Mouse (Mus musculus) 3134 (cell line): ENCODE measurements around the gene Rab26.

Experiments
- DNase-seq: peaks from one replicate; pipeline ENCODE4 v3.0.0-alpha.2; 2011; ENCODE audit warnings: low spot score; ENCODE audit not compliant: insufficient read length; ENCODE audit errors: extremely low read depth

Rab26 gene

DNA sequence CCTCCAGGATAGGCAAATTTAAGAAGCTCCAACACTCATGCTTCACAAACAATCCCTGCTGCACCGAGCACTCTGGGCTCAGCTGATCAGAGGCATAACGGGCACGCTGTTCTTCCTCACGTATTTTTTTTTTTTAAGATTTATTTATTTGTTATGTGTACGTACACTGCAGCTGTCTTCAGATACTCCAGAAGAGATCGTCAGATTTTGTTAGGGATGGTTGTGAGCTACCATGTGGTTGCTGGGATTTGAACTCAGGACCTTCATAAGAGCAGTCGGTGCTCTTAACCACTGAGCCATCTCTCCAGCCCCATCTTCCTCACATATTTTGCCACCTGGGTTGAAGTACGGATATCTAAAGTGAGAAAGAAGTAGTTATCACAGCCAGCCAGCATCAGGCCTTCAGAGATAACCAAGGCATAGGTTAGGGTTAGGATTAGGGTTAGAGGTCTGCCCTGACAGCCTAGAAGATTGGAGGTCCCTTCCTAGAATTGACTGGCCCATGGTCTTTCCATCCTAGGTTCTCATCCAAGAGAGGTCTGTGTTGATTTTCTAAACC, at the start of gene Rab26:
Gene Rab26, minus strand, starts transcription at position 51 of the 559 bp plus-strand sequence.
- no peak for DNase-seq

DNA sequence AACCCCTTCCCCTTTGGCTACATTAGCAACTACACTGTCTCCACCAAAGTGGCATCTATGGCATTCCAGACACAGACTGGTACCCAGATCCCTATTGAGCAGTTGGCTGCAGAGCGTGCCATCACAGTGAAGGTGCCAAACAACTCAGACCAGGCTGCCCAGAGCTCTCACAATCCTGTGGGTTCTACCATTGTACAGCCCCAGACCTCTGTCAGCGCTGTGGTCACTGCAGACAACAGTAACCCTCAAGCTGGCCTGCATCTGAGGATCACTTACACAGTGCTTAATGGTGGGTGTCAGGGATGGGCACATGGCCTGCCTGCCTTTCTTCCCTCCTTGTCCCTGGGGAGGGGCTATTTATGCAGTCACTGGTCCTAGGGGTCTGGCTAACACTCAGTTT, 46.3 kb upstream of the Rab26 start:
- DNase-seq = no peak

DNA sequence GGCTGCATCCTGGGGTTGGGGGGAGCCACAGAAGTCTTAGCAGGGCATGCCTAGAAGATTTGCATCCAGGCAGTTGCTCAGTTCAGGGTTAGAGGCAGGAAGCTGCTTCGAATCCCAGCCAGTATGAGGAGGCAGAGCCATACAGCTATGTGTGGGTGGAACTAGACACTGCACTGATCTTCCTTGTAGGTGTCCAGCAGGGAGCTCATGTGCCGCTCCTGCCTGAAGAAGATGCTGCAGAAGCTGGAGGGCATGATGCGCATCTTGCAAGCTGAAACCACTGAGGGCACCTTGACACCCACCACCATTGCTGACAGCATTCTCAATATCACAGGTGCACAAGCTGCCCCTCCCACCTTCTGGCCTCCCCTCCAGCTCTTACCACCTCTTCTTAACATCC, 45.5 kb upstream of the Rab26 start:
- DNase-seq = no peak

DNA sequence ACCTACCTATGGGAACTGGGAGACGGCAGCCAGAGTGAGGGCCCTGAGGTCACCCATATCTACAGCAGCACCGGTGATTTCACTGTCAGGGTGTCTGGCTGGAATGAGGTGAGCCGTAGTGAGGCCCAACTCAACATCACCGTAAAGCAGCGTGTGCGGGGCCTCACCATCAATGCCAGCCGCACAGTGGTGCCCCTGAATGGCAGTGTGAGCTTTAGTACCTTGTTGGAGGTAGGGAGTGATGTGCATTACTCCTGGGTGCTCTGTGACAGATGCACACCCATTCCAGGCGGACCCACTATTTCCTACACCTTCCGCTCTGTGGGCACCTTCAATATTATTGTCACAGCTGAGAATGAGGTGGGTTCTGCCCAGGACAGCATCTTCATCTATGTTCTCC, 39.8 kb upstream of the Rab26 start:
- DNase-seq = no peak

DNA sequence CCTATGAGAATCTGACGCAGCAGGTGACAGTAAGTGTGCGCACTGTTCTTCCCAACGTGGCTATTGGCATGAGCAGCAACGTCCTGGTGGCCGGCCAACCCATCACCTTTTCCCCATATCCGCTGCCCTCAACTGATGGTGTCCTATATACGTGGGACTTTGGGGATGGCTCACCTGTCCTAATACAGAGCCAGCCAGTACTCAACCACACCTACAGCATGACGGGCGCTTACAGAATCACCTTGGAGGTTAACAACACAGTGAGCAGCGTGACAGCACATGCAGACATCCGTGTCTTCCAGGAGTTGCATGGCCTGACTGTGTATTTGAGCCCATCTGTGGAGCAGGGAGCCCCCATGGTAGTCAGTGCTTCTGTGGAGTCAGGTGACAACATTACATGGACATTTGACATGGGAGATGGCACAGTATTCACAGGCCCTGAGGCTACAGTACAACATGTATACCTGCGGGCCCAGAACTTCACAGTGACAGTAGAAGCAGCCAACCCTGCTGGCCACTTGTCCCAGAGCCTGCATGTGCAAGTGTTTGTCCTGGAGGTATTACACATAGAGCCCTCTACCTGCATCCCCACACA, 38.7 kb upstream of the Rab26 start:
- no peak for DNase-seq

DNA sequence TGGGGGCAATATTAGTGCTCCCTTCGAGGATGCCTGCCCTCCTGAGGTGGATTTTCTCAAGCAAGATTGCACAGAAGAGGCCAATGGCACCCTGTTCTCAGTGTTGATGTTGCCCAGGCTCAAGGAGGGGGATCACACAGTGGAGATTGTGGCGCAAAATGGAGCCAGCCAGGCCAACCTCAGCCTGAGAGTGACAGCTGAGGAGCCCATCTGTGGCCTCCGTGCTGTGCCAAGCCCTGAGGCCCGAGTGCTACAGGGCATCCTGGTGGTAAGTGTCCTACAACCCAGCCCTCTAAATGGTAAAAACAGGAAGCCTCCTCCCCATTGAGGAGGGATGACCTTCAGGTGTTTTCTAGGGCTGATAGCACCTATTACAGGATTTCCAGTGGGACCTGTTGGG, 35.8 kb upstream of the Rab26 start:
- DNase-seq = no peak

DNA sequence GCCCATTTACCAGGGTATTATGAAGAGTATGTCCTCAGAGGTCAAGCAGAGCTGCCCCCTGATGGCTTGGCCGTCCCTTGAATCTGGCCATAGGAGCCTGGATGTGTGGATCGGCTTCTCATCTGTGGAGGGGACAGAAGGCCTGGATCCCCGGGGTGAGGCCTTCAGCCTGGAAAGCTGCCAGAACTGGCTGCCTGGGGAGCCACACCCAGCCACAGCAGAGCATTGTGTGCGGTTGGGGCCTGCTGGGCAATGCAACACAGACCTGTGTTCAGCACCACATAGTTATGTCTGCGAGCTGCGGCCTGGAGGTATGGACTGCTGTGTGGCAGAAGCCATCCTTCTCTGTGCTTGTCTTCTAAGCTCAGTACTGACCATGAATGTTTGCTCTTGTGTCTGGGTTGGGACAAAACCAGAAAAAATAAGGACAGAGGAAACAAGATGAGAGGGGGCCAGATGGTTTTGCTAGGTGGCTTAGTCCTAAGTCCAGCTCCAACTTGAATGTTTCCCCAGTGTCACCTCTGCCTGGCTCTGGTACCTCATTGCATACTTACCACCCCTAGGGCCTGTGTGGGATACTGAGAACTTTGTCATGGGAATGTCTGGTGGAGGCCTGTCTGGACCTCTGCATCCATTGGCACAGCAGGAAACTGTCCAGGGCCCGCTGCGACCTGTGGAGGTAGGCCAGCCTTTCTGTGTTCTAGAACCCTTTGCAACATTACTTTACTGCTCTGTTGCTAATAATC, 33.2 kb upstream of the Rab26 start:
- DNase-seq = peak; percentile 66

DNA sequence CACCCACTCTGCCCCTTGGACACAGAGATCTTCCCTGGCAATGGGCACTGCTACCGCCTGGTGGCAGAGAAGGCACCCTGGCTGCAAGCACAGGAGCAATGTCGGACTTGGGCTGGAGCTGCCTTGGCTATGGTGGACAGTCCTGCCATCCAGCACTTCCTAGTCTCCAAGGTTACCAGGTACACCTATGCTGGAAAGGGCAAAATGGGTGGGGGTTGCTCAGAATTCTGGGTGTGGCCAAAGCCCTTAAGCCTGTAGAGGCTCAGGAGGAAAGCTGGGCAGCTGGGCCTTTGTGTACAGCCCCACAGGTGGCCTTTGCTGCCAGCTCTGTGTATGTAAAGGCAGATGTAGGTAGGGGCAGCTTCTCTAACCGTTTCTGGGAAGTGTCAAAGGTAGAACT, 31.8 kb upstream of the Rab26 start:
- no peak for DNase-seq

DNA sequence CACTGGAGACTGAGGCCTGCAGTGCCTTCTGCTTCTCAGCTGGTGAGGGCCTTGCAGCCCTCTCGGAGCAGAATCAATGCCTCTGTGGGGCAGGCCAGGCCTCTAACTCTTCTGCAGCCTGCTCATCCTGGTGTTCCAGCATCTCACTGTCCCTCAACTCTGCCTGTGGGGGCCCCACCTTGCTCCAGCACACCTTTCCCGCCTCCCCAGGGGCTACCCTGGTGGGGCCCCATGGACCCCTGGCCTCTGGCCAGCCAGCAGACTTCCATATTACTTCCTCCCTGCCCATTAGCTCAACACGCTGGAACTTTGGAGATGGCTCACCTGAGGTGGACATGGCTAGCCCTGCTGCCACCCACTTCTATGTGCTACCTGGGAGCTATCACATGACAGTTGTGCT, 31.1 kb upstream of the Rab26 start:
- DNase-seq = no peak

DNA sequence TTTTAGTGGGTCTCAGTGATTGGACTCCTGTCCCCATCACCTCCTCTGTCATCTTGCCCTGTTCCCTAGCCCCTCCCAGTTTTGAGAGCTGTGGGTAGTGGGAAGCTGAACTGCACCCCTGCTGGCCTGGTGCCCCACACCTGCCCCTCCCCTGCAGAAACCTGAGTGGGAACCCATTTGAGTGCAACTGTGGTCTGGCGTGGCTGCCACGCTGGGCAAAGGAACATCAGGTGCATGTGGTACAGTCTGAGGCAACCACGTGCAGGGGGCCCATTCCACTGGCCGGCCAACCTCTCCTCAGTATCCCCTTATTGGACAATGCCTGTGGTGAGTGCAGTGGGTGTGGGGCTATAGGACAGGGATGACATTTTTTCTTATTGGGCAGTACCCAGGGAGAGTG, 30.4 kb upstream of the Rab26 start:
- DNase-seq = no peak

DNA sequence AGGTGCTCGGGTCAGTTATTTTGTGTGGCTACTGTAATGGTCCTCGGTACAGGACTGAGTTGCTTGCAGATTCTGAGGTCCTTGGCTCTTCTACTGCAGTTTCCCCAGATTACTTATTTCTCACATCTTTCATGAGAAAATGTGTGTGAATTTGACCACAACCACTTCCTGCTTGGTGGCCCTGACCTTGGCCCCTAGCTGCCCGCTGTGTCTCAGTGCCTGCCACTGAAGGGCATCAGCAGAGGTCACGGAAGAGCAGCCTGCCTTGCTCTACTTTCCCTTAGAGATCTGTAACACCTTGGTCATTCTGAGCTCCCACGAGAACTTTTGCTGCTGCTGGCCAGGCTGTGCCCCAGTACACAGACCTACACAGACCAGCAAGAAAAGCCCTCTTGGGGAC, 29.6 kb upstream of the Rab26 start:
- no peak for DNase-seq

DNA sequence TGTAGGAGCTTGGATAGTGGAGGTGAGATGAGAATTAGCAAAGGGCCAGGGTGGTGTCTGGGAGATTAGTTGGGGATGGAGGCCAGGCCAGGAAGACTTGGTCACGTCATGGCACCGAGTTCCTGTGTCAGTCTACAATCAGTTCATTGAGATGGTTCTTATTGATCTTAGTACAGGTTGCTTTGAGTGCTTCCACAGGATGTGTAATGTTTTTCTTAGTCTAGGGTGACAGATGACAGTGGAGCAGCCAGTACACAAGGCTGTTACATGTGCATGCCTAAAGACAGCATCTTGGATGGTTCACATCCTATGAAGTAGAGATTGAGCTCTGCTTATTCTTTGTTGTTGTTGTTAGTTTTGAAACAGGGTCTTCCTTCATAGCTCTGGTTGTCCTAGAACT, 27.6 kb upstream of the Rab26 start:
- DNase-seq = no peak

DNA sequence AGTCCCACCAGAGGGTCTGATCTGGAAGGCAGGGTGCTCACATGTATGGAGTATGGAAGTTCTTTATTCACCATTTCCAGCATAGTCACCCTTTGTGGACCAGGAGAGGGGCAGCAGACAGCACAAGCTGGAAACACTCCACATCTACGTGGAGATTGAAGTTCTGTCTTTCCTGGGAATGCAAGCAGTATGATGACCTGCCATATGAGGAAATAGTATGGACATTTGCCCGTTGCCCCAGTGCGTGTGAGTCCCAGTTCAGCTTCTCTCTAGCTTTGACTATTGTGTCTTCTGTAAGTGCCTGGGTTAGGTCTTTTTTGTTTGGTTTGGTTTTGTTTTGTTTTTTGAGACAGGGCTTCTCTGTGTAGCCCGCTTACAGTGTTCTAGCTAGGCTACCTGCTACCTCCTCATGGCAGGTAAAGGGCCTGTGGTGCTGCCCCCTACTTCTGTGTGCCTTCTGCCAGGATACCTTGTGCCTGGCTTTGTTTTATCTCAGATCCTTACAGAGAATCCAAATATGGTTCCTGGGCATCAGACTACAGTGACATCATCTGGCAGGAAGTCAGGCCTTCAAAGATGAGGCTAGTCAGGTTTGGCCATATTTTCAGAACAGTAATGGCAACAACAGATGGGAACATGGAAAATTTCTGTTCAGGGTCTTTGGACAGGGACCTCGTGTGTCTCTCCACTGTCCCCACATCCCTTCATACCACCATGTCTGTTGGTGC, 26.5 kb upstream of the Rab26 start:
- DNase-seq = no peak

DNA sequence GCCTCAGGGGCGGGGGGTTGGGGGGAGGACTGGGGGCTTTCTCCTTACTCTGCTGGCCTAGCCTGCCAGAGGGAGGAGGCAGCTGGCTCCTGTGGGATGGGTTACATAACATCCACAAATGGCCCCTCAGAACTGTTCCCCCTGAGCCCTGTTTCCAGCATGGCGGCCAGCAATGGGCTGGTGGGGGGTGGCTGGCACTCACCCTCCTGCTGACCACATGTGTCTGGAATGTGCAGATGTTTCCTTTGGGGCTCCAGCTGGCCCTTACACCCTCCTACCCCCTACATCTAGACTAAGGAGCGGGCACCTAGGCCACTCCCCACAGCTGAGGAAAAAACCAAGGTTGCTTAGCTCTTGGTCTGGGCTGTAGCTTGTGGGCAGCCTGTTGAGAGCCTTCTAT, 25.1 kb upstream of the Rab26 start:
- peak; percentile 69 for DNase-seq

DNA sequence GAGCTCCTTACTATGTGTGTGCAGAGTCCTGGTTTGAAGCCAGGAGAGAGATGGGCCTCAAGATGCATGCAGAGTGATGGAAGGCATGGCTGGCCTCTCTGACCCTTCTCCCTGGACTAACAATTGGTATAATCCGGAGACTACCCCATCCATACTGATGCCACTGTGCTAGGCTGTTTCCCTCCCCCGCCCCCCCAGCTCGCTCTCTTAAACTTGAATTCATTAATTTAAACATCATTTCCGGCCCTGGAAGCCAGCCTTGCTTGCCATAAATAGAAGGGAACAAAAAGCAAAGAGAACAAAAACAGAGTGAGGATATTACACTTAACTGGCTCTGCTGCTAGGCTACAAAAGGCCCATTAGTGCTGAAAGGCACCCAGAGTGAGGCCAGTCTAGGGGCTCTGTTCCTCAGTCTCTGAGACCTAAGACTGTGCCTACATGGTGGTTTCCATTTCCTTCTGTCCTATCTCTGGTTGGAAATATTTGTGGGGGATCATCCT, 24.6 kb upstream of the Rab26 start:
- no peak for DNase-seq

DNA sequence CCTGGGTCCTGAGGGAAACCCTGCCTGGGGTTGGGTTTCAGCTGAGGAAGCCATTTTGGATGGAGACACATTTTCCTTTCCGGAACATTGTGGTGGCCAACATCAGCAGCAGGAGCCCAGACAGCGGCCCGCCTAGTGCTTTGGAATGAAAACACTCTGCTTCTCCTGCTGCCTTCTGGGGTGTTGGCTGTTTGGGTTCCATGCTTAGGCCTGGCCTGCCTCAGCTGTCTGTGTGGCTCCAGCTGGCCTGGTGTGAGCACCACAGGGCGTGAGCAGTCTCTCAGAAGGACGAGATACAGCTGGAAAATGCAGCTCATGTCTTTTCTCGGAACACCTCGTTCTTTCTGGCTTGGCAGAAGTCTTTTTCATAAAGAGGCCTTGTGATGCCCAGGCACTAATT, 23.1 kb upstream of the Rab26 start:
- no peak for DNase-seq

DNA sequence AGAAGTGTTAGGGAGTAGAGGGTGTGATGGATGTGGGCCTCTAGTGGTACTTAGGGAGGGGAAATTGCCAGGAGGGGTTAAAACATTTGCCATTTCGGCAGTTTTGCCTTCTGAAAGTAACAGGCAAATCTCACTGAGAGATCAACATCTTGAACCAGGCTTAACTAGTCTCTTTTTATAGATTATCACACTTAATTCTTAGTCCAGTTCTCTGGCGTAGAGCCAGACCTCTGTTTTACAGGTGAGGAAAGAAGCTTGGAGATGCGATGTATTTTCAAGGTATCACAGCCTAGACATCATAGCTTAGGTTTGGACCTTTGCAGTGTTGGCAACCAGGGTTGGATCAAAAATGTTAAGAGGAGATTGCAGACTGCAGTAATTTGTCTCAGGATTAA, 17.0 kb upstream of the Rab26 start:
- no peak for DNase-seq

DNA sequence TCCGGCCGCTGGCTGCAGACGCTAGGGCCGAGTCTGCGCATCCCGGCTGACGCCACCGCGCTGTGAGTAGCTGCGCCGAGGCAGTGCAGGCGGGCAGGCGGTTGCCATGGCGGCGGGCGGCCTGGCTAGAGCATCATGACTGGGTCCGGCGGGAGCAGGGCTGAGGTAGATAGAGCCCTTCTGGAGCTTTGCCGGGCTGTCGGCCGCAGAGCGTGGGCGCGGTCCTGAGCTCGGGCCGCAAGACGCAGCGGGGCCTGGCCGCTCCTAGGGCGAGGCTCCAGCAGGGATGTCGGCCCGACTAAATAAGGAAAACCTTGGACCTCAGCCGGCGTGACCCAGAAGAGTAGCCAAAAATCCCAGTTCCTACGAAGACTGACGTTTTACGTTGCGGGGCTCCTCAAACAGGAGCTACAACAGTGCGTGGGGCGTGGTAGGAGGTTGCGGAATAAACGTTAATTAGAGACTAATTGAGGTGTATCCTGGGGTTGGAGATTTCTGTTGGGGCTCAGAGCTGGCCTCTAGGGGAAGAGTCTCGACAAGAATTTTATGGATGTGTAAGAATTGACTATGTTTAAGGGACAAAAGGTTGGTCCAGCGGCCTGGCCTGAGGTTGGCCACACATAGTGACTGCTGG, 16.5 kb upstream of the Rab26 start:
- DNase-seq = peak; percentile 96

DNA sequence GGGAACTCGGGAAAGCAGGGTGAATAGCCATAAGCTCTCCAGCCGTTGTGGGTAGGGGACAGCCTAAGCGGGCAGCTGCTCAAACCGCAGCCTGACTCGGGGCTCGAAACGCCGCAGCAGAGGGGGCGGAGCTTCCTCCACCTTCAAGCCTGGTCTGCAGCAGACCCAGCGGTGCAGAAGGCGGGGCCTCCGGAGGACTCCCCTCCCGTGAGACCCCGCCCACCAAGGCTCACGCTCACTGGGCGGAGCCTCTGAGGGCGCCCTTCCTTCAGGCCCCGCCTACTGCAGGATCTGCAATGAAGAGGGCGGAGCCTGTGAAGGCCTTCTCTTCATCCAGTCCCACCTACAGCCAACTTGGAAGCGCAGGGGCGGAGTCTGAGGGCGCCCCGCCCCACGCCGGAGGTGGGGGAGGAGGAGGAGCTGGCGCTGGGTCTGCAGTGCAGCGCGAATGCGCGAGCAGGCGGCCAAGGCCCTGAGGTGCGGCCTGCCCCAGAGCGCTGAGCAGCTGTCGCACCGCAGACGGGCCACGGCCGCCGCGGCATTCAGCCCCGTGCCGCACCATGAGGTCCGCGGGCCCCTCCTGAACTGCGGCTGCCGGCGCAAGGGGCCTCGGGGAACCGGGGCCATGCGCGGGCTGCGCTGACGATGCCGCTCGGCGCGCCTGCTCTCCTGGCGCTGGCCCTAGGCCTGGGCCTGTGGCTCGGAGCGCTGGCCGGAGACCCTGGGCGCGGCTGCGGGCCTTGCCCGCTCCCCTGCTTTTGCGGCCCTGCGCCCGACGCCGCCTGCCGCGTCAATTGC, 15.8 kb upstream of the Rab26 start, which contains the start of gene Pkd1:
Gene Pkd1, plus strand, starts transcription at position 217 of the 798 bp plus-strand sequence.
- DNase-seq = peak; percentile 100

DNA sequence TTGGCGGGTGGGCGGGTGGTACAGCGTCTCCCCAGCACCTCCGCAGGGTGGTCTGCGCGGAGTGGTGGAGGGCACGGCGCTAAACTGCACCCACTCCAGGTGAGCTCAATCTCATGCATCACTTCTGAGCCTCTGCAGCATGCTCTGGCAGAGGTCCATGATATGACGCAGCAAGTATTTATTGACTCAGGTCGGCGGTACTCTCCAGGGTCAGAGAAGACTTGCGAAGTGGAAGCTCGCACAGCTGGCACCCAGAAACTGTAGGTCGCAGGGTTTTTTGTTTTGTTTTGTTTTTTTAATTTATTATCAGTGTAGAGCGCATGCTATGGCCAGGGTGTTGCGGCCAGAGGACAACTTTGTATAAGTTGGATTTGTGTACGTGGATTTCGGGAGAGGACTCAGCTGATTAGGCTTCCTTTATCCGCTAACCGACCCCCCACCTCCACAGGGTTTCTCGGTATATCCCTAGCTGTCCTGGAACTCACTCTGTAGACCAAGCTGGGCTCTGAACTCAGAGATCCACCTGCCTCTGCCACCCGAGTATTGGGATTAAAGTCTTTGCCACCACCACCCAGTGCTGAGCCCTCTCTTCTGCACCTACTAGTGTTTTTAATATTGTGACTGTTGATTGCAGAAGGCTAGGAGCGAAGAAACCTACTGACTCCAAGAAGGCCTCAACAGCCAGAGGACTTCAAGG, 15.1 kb upstream of the Rab26 start:
- peak; percentile 63 for DNase-seq
